Mouse (Mus musculus) stomach, embryonic 14.5 days (tissue): ENCODE results near the gene Tpbgl. TPM values are rescaled to one million over a fixed set of nuclear protein-coding genes. Genes with fewer than 3 reads are reported as not detected.

Experiments used
- ATAC-seq: fragments of 200-750 bp; cut with Nextera tagmentation; 2 replicates; pipeline ENCODE4 v1.8.0; 2017; ENCODE audit warnings: low read depth, moderate TSS enrichment; ENCODE audit not compliant: insufficient number of reproducible peaks, insufficient read depth, low FRiP score
- H3K27ac ChIP-seq: fragments of 300-500 bp; sonication (generic); 2 replicates; pipeline ENCODE4 v1.5.1; 2014; ENCODE audit warnings: mild to moderate bottlenecking, low read length, moderate library complexity, mixed read lengths
- H3K27me3 ChIP-seq: fragments of 300-500 bp; sonication (generic); 2 replicates; pipeline ENCODE4 v1.6.1; 2014; ENCODE audit warnings: low read length, control low read depth, mixed read lengths; ENCODE audit not compliant: control insufficient read depth, insufficient read depth
- H3K36me3 ChIP-seq: fragments of 300-500 bp; sonication (generic); 2 replicates; pipeline ENCODE4 v1.6.1; 2014; ENCODE audit warnings: mild to moderate bottlenecking, control low read depth, low read length, moderate library complexity, mixed read lengths; ENCODE audit not compliant: control insufficient read depth, insufficient read depth
- H3K4me1 ChIP-seq: fragments of 300-500 bp; sonication (generic); 2 replicates; pipeline ENCODE4 v1.6.1; 2014; ENCODE audit warnings: low read length, control low read depth, mixed read lengths; ENCODE audit not compliant: control insufficient read depth, insufficient read depth
- H3K4me2 ChIP-seq: fragments of 300-500 bp; sonication (generic); replicated peaks from 2 replicates; pipeline ENCODE4 v1.6.1; 2014; ENCODE audit warnings: low read depth, low read length, control low read depth
- H3K4me3 ChIP-seq: fragments of 300-500 bp; sonication (generic); 2 replicates; pipeline ENCODE4 v1.5.1; 2014; ENCODE audit warnings: low read depth, low read length, control low read depth
- H3K9ac ChIP-seq: fragments of 300-500 bp; sonication (generic); replicated peaks from 2 replicates; pipeline ENCODE4 v1.6.1; 2014; ENCODE audit warnings: low read depth, mild to moderate bottlenecking, control low read depth, low read length, moderate library complexity, mixed read lengths
- H3K9me3 ChIP-seq: fragments of 300-500 bp; sonication (generic); 2 replicates; pipeline ENCODE4 v1.6.1; 2016; ENCODE audit warnings: low read depth, low read length, control low read depth; ENCODE audit not compliant: control insufficient read depth
- WGBS: fragments of 180-500 bp; shearing (Covaris S2); extraction: QIAGEN DNeasy Blood & Tissue Kit; methylation state at CpG from one replicate; pipeline ENCODE4 v1.1.7; 2014; 5-methylcytosine and 5-hydroxymethylcytosine counted together
- polyA plus RNA-seq: library from polyadenylated mRNA; unstranded; fragments of >200 nt; fragmentation: Nextera tagmentation; extraction: Ambion mirVana; gene quantifications from 2 replicates; pipeline ENCODE4 v1.2.1, GENCODE M21; 2014

The Tpbgl gene
- polyA plus RNA-seq, 1 experiment from 2014 or later, result 1.3 TPM

DNA sequence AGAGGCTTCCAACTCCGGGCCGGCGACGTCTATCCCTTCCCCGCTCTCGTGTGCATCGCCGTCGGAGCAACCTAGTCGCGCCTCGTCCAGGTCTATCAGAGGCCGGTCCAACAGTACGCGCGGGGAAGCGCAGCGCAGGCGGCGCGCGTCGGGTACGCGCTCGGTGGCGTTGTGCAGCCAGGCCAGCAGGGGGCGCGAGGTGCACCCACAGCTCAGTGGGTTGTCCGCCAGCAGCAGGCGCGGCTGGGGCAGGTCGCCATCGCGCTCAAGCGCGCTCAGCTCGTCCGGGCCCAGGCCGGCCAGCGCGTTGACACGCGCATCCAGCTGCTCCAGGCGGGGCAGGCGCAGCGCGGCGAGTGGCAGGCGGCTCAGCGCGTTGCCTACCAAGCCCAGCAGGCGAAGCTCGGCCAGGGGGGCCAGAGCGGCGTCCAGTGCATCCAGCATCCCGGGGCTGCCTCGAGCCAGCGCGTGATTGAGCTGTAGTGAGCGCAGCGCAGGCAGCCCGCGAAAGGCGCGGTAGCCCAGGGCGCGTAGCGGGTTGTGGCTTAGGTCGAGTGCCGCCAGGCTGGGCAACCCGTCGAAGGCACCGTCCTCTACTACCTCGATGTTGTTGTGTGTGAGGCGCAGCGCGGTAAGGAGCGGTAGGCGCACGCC, 1.1 kb downstream of the Tpbgl start:
- peak overlapping the region; percentile 100 for H3K4me2 ChIP-seq
- no peak overlapping the region for H3K9ac ChIP-seq
- under 1% methylated on average over 76 of the region's 81 CpGs for WGBS
- H3K27ac ChIP-seq, result no peak overlapping the region
- H3K27me3 ChIP-seq, result peaks cover 37% of the 10 kb centered on the region; the same call in 1 of the 2 replicates
- no peaks in the 10 kb centered on the region for H3K9me3 ChIP-seq
- peak; percentile 79 for ATAC-seq
- H3K4me3 ChIP-seq, result peak overlapping the region; percentile 46
- H3K36me3 ChIP-seq, result no peaks in the 10 kb centered on the region
- peaks cover 11% of the 10 kb centered on the region; the same call in 1 of the 2 replicates for H3K4me1 ChIP-seq

DNA sequence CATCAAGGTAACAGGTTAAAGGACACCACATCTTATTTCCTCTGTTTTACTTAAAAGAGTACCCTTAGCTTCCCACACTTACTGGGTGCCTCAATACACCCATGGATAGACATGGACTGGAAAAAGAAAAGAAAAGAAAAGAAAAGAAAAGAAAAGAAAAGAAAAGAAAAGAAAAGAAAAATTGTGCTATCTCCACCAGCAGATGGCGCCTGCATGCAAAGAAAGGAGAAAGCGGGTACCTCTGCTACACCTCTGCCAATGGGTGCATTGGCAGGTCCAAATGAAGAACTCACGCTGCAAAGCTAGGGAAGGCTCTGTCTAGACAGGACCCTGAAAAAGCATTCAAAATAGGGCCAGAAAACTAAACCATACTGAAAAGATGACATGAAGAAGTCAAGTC, 8.0 kb downstream of the Tpbgl start:
- H3K4me1 ChIP-seq, result no peaks in the 10 kb centered on the region
- H3K4me2 ChIP-seq, result no peak overlapping the region
- ATAC-seq, result no peak
- 13% methylated on average over 3 of the region's 3 CpGs for WGBS
- H3K27me3 ChIP-seq, result no peaks in the 10 kb centered on the region
- no peak overlapping the region for H3K4me3 ChIP-seq
- no peak overlapping the region for H3K9ac ChIP-seq
- no peak overlapping the region for H3K27ac ChIP-seq
- no peaks in the 10 kb centered on the region for H3K9me3 ChIP-seq
- no peaks in the 10 kb centered on the region for H3K36me3 ChIP-seq

DNA sequence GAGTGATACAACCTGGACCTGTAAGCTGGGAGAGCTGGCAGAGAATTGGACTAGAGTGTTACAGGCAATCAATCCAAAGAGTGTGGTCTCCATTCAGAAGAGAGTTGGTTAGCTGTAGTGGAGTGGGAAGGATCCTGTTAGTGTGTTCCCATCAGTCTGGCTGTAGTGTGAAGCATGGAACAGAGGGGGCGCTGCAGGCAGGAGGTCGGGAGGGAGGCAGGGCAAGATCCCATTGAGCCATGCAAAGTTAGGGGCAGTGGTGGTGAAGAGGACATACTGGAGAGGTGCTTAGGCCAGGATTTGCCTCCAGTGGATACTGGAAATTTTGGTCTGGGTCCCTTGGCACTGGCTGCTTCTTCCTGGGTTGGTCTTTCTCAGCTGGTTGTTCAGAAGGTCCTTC, 8.6 kb downstream of the Tpbgl start:
- Histone ChIP-seq H3K4me3 (no peak overlapping the region), H3K27ac (no peak overlapping the region), H3K4me1 (no peaks in the 10 kb centered on the region), H3K9ac (no peak overlapping the region), H3K9me3 (no peaks in the 10 kb centered on the region), H3K36me3 (no peaks in the 10 kb centered on the region), H3K27me3 (no peaks in the 10 kb centered on the region), H3K4me2 (no peak overlapping the region)
- ATAC-seq, result no peak
- WGBS, result 80% methylated on average over 2 of the region's 2 CpGs

DNA sequence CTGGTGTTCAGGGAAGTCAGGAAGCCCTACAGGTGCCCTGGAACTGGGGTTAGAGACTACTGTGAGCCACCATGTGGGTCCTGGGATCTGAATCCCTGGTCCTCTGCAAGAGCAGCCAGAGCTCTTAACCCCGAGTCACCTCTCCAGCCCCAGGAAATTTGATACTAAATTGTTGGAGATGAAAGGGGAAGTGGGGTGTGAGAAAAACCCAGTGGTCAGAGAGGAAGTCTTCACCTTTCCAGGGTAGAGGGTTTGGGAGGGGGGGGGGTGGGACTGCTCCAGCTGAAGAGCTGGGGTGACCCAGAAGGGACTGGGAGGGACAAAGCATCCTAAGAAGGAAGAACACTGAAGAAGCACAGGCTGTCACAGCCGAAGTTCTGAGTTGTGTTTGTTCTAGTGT, 19.3 kb downstream of the Tpbgl start:
- Histone ChIP-seq H3K36me3 (no peaks in the 10 kb centered on the region), H3K9ac (no peak overlapping the region), H3K4me3 (no peak overlapping the region), H3K4me2 (no peak overlapping the region), H3K4me1 (no peaks in the 10 kb centered on the region), H3K27me3 (no peaks in the 10 kb centered on the region), H3K9me3 (no peaks in the 10 kb centered on the region), H3K27ac (no peak overlapping the region)
- WGBS, result 46% methylated on average over 2 of the region's 2 CpGs
- ATAC-seq, result no peak

DNA sequence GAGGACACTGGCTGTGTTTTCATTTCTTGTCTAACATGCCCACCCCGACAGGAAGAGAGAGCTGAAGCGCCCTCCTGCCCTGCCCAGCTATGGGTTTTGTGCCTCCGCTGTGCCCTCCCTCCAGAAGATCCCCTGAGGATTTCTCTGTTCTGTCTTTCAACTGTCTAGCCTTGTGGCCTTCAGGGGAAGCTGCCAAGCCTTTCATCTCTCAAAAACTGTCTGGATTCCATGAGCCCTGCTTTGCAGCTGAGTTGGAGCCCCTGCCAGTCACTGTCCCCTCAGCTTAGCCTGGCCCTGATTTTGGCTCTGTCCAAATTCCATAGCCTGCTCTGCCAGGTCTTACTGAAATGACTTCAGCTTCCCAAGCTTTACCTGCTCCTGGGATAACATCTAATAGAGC, 20.1 kb downstream of the Tpbgl start:
- Histone ChIP-seq H3K4me1 (no peaks in the 10 kb centered on the region), H3K27ac (no peak overlapping the region), H3K9ac (no peak overlapping the region), H3K4me2 (no peak overlapping the region), H3K27me3 (no peaks in the 10 kb centered on the region), H3K4me3 (no peak overlapping the region), H3K36me3 (no peaks in the 10 kb centered on the region), H3K9me3 (no peaks in the 10 kb centered on the region)
- no peak for ATAC-seq
- WGBS, result 72% methylated on average over 3 of the region's 3 CpGs

DNA sequence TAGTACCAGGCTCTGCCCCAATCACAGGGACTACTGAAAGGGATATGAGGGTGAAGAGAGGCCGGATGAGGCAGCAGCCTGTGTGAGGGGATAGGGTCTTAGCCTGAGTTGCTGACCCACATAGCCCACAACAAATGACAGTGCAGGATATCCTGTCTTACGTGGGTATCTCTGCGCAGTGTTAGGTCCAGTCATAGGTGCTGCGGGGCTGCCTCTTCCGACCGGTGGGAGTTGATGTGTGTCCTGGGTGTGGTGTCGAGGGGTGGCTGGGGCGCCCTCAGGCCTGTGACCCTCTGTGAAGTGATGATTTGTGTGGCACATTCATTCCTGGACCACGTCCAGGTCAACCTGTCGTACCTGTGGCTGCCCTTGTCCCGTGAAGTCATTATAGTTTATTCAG, 20.6 kb downstream of the Tpbgl start:
- WGBS, result 77% methylated on average over 11 of the region's 11 CpGs
- Histone ChIP-seq H3K4me3 (no peak overlapping the region), H3K4me2 (no peak overlapping the region), H3K9me3 (no peaks in the 10 kb centered on the region), H3K4me1 (no peaks in the 10 kb centered on the region), H3K9ac (no peak overlapping the region), H3K27me3 (no peaks in the 10 kb centered on the region), H3K27ac (no peak overlapping the region), H3K36me3 (no peaks in the 10 kb centered on the region; the same call in 1 of the 2 replicates)
- ATAC-seq, result no peak

DNA sequence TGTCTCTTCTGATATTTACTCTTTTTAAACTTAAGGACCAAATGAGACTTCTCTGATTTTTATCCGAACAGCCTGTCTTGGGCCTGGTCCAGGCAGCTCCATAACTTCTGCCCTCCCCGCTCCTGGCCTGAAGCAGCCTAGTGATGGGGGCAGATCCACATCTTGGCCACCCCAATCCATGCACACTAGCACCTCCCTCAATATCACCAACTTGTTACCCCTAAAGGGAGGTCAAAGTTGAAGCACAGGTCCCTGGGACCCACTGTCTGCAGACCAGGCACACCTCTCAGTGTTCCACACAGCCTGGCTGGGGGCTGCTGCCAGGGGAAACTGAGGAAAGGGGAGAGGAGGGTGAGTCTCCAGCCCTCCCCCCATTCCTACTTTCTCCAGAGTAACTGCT, 21.8 kb downstream of the Tpbgl start:
- Histone ChIP-seq H3K36me3 (no peaks in the 10 kb centered on the region; the same call in 1 of the 2 replicates), H3K4me2 (no peak overlapping the region), H3K27me3 (no peaks in the 10 kb centered on the region), H3K9me3 (no peaks in the 10 kb centered on the region), H3K9ac (no peak overlapping the region), H3K4me3 (no peak overlapping the region), H3K4me1 (no peaks in the 10 kb centered on the region), H3K27ac (no peak overlapping the region)
- 0 out of 2 replicates have a peak, but pooled peaks have one; percentile 18 for ATAC-seq
- 92% methylated on average over 2 of the region's 2 CpGs for WGBS

DNA sequence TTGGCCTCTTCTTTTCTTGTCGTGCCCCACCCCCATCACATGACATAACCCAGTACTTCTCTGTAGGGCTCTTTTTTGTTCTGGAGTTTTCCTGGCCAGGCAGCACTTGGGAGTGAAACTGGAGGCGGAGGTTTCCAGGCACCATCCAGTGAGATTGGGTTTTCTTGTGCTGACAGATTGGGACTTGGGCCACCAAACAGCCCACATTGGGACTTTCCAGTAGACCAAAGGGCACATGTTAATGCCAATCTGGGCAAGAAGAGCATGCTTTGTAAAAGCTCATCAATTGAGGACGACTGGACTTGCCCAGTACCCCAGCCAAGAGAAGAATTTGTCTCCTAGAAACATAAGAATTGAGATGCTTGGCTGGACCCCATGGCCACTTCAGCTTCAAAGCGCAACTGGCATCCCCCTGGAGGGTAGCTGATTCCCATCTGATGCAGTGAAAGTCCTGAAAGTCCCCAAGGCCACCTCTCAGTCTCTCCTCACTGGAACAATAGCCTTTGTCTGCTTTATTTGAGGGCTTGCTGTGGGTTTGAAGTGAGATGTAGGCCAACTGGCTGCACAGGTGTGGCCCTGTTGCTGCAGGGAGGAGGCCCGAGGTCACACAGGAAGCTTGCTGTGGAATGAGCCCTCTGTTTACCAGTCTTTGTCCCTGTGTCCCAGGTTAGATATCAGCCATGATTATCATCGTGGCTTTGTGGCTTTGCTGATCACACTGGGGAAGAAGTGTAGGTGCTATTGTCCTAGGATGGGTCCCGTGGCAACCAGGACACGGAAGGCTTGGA, 22.8 kb downstream of the Tpbgl start:
- H3K4me1 ChIP-seq, result no peaks in the 10 kb centered on the region
- no peak overlapping the region for H3K9ac ChIP-seq
- ATAC-seq, result no peak
- 78% methylated on average over 8 of the region's 8 CpGs for WGBS
- H3K4me2 ChIP-seq, result no peak overlapping the region
- no peaks in the 10 kb centered on the region for H3K27me3 ChIP-seq
- no peak overlapping the region for H3K4me3 ChIP-seq
- no peak overlapping the region for H3K27ac ChIP-seq
- H3K36me3 ChIP-seq, result no peaks in the 10 kb centered on the region; the same call in 1 of the 2 replicates
- H3K9me3 ChIP-seq, result no peaks in the 10 kb centered on the region
